Mouse (Mus musculus) heart, embryonic 15.5 days (tissue): ENCODE data around the gene Smarca4. TPM values are rescaled to one million over a fixed set of nuclear protein-coding genes. Genes with fewer than 3 reads are reported as not detected.

Experiments
- ATAC-seq: fragments of 200-750 bp; cut with Nextera tagmentation; replicated peaks from 2 replicates; pipeline ENCODE4 v1.8.0; 2017; ENCODE audit warnings: low read depth, moderate TSS enrichment; ENCODE audit not compliant: insufficient number of reproducible peaks, insufficient read depth, low FRiP score
- H3K27ac ChIP-seq: fragments of 300-500 bp; sonication (generic); 2 replicates; pipeline ENCODE4 v1.5.1; 2015; ENCODE audit warnings: mild to moderate bottlenecking, inconsistent platforms
- H3K27me3 ChIP-seq: fragments of 300-500 bp; sonication (generic); 2 replicates; pipeline ENCODE4 v1.6.1; 2015; ENCODE audit warnings: inconsistent platforms
- H3K36me3 ChIP-seq: fragments of 300-500 bp; sonication (generic); 2 replicates; pipeline ENCODE4 v1.6.1; 2015; ENCODE audit warnings: mild to moderate bottlenecking, inconsistent platforms
- H3K4me1 ChIP-seq: fragments of 300-500 bp; sonication (generic); replicated peaks from 2 replicates; pipeline ENCODE4 v1.6.1; 2015; ENCODE audit warnings: inconsistent platforms
- H3K4me2 ChIP-seq: fragments of 300-500 bp; sonication (generic); 2 replicates; pipeline ENCODE4 v1.6.1; 2015; ENCODE audit warnings: inconsistent platforms, mild to moderate bottlenecking, moderate library complexity
- H3K4me3 ChIP-seq: fragments of 300-500 bp; sonication (generic); 2 replicates; pipeline ENCODE4 v1.5.1; 2015; ENCODE audit warnings: mild to moderate bottlenecking, inconsistent platforms
- H3K9ac ChIP-seq: fragments of 300-500 bp; sonication (generic); 2 replicates; pipeline ENCODE4 v1.6.1; 2015; ENCODE audit warnings: mild to moderate bottlenecking, inconsistent platforms
- H3K9me3 ChIP-seq: fragments of 300-500 bp; sonication (generic); replicated peaks from 2 replicates; pipeline ENCODE4 v1.6.1; 2016; ENCODE audit warnings: inconsistent platforms
- WGBS: fragments of 180-500 bp; shearing (Covaris S2); methylation state at CpG from one replicate; pipeline ENCODE4 v1.1.7; 2015; ENCODE audit warnings: mixed read lengths; 5-methylcytosine and 5-hydroxymethylcytosine counted together
- polyA plus RNA-seq: library from polyadenylated mRNA; unstranded; fragments of >200 nt; fragmentation: Nextera tagmentation; extraction: Ambion mirVana; gene quantifications from 2 replicates; pipeline ENCODE4 v1.2.1, GENCODE M21; 2015

Smarca4 gene
- polyA plus RNA-seq, 1 experiment from 2014 or later = 39.6 TPM

- no peaks in the 10 kb centered on the region for H3K9me3 ChIP-seq
- no peak for ATAC-seq
- no peaks in the 10 kb centered on the region for H3K36me3 ChIP-seq
- no peaks in the 10 kb centered on the region for H3K27me3 ChIP-seq
- 84% methylated on average over 10 of the region's 10 CpGs for WGBS
- H3K4me2 ChIP-seq = no peak overlapping the region
- no peak overlapping the region for H3K27ac ChIP-seq
- H3K4me3 ChIP-seq = no peak overlapping the region
- peaks cover 10% of the 10 kb centered on the region; the same call in 1 of the 2 replicates for H3K4me1 ChIP-seq
- no peak overlapping the region for H3K9ac ChIP-seq
Measured at GRCm38 (mm10) chr9:21625342-21626339, 9.7 kb downstream of the Smarca4 start.

GRCm38 (mm10) chr9:21626571-21626970 lies 10.6 kb downstream of the Smarca4 start:
- Histone ChIP-seq H3K4me1 (peaks cover 10% of the 10 kb centered on the region; the same call in 1 of the 2 replicates), H3K9ac (no peak overlapping the region), H3K27ac (no peak overlapping the region), H3K36me3 (no peaks in the 10 kb centered on the region), H3K27me3 (no peaks in the 10 kb centered on the region), H3K9me3 (no peaks in the 10 kb centered on the region), H3K4me2 (no peak overlapping the region), H3K4me3 (no peak overlapping the region)
- ATAC-seq = no peak

GRCm38 (mm10) chr9:21627145-21627795 lies 11.3 kb downstream of the Smarca4 start:
- Histone ChIP-seq H3K36me3 (no peaks in the 10 kb centered on the region), H3K27ac (no peak overlapping the region), H3K4me2 (no peak overlapping the region), H3K9me3 (no peaks in the 10 kb centered on the region), H3K4me1 (peaks cover 10% of the 10 kb centered on the region; the same call in 1 of the 2 replicates), H3K9ac (no peak overlapping the region), H3K4me3 (no peak overlapping the region), H3K27me3 (no peaks in the 10 kb centered on the region)
- no peak for ATAC-seq
- 72% methylated on average over 5 of the region's 5 CpGs for WGBS

GRCm38 (mm10) chr9:21630673-21631072 lies 14.7 kb downstream of the Smarca4 start:
- Histone ChIP-seq H3K4me3 (no peak overlapping the region), H3K27me3 (no peaks in the 10 kb centered on the region), H3K27ac (no peak overlapping the region), H3K36me3 (peaks cover 25% of the 10 kb centered on the region), H3K4me2 (no peak overlapping the region), H3K9me3 (no peaks in the 10 kb centered on the region), H3K4me1 (peaks cover 12% of the 10 kb centered on the region), H3K9ac (no peak overlapping the region)
- WGBS = 76% methylated on average over 3 of the region's 3 CpGs
- ATAC-seq = no peak

- 79% methylated on average over 3 of the region's 3 CpGs for WGBS
- no peak overlapping the region for H3K9ac ChIP-seq
- no peak overlapping the region for H3K4me3 ChIP-seq
- peaks cover 49% of the 10 kb centered on the region for H3K36me3 ChIP-seq
- no peak overlapping the region for H3K27ac ChIP-seq
- H3K27me3 ChIP-seq = no peaks in the 10 kb centered on the region
- peaks cover 9% of the 10 kb centered on the region for H3K4me1 ChIP-seq
- no peak for ATAC-seq
- no peaks in the 10 kb centered on the region for H3K9me3 ChIP-seq
- no peak overlapping the region for H3K4me2 ChIP-seq
Measured at GRCm38 (mm10) chr9:21633106-21633505, 17.1 kb downstream of the Smarca4 start.

- no peak overlapping the region for H3K27ac ChIP-seq
- H3K4me3 ChIP-seq = no peak overlapping the region
- peaks cover 9% of the 10 kb centered on the region for H3K4me1 ChIP-seq
- H3K27me3 ChIP-seq = no peaks in the 10 kb centered on the region
- 31% methylated on average over 7 of the region's 7 CpGs for WGBS
- no peak overlapping the region for H3K4me2 ChIP-seq
- peaks cover 74% of the 10 kb centered on the region for H3K36me3 ChIP-seq
- peak; percentile 24; the same call in 1 of the 2 replicates for ATAC-seq
- H3K9me3 ChIP-seq = no peaks in the 10 kb centered on the region
- H3K9ac ChIP-seq = no peak overlapping the region
Measured at GRCm38 (mm10) chr9:21635639-21636038, 19.7 kb downstream of the Smarca4 start.

- no peak overlapping the region for H3K9ac ChIP-seq
Measured at GRCm38 (mm10) chr9:21639031-21639430, 23.1 kb downstream of the Smarca4 start.

GRCm38 (mm10) chr9:21646366-21646765 lies 30.4 kb downstream of the Smarca4 start:
- Histone ChIP-seq H3K9ac (no peak overlapping the region), H3K4me3 (no peak overlapping the region), H3K27me3 (no peaks in the 10 kb centered on the region), H3K4me1 (no peaks in the 10 kb centered on the region), H3K36me3 (peaks cover 83% of the 10 kb centered on the region), H3K9me3 (no peaks in the 10 kb centered on the region), H3K4me2 (no peak overlapping the region), H3K27ac (no peak overlapping the region)
- WGBS = 96% methylated on average over 3 of the region's 3 CpGs
- no peak for ATAC-seq

More at GRCm38 (mm10) chr9:21639031-21639430, 23.1 kb downstream of the Smarca4 start:
- H3K36me3 ChIP-seq = peaks cover 92% of the 10 kb centered on the region
- H3K9me3 ChIP-seq = no peaks in the 10 kb centered on the region
- 94% methylated on average over 11 of the region's 11 CpGs for WGBS
- peaks cover 9% of the 10 kb centered on the region for H3K4me1 ChIP-seq
- H3K4me2 ChIP-seq = no peak overlapping the region
- no peaks in the 10 kb centered on the region for H3K27me3 ChIP-seq
- ATAC-seq = no peak
- no peak overlapping the region for H3K4me3 ChIP-seq
- no peak overlapping the region for H3K27ac ChIP-seq

- H3K4me1 ChIP-seq = 0 out of 2 replicates have a peak, but pooled peaks cover 2% of the 10 kb centered on the region
- H3K9me3 ChIP-seq = no peaks in the 10 kb centered on the region
- WGBS = 90% methylated on average over 6 of the region's 6 CpGs
- no peak overlapping the region for H3K4me3 ChIP-seq
- H3K27me3 ChIP-seq = no peaks in the 10 kb centered on the region
- no peak overlapping the region for H3K4me2 ChIP-seq
- ATAC-seq = no peak
- peaks cover 69% of the 10 kb centered on the region for H3K36me3 ChIP-seq
- no peak overlapping the region for H3K9ac ChIP-seq
- H3K27ac ChIP-seq = no peak overlapping the region
Measured at GRCm38 (mm10) chr9:21647721-21648120, 31.8 kb downstream of the Smarca4 start.

- ATAC-seq = no peak
- WGBS = 87% methylated on average over 5 of the region's 5 CpGs
- H3K4me2 ChIP-seq = no peak overlapping the region
- no peaks in the 10 kb centered on the region for H3K27me3 ChIP-seq
- H3K36me3 ChIP-seq = peaks cover 52% of the 10 kb centered on the region
- no peak overlapping the region for H3K4me3 ChIP-seq
- H3K9me3 ChIP-seq = no peaks in the 10 kb centered on the region
- H3K9ac ChIP-seq = no peak overlapping the region
- H3K27ac ChIP-seq = no peak overlapping the region
- peaks cover 24% of the 10 kb centered on the region for H3K4me1 ChIP-seq
Measured at GRCm38 (mm10) chr9:21652263-21652662, 36.3 kb downstream of the Smarca4 start.

- H3K9me3 ChIP-seq = no peaks in the 10 kb centered on the region
- no peak for ATAC-seq
- H3K27ac ChIP-seq = peak overlapping the region; percentile 7; the same call in 1 of the 2 replicates
- peaks cover 24% of the 10 kb centered on the region for H3K4me1 ChIP-seq
- no peak overlapping the region for H3K9ac ChIP-seq
- peaks cover 43% of the 10 kb centered on the region for H3K36me3 ChIP-seq
- H3K4me2 ChIP-seq = no peak overlapping the region
- no peaks in the 10 kb centered on the region for H3K27me3 ChIP-seq
- no peak overlapping the region for H3K4me3 ChIP-seq
- 54% methylated on average over 2 of the region's 2 CpGs for WGBS
Measured at GRCm38 (mm10) chr9:21653253-21653652, 37.3 kb downstream of the Smarca4 start.
